Mouse (Mus musculus) telencephalon, adult 2 months (tissue): Measurements from ENCODE around the gene Fggy.

Source experiments
- DNase-seq: peaks from one replicate; pipeline ENCODE4 v3.0.0-alpha.2; 2011; ENCODE audit warnings: low read depth, low spot score

The Fggy gene

DNA sequence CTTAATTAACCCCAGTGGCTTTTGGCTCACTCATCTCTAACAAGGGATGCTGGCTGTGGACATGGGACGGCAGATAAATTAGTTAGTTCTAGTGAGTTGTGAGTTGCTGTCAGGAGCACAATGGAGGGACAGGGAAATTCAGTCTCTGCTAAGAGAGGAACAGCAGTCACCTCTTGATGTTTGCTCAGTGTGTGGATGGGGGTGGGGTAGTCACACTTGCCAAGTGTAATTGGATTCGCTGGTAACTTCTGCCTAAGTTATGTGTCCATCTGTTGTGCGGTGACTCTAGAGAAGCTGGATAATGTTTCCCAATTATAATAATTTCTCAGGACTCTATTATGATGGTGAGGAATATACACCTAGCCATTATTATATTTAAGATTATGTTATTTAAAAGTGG is 107.0 kb downstream of the Fggy start:
- no peak for DNase-seq

DNA sequence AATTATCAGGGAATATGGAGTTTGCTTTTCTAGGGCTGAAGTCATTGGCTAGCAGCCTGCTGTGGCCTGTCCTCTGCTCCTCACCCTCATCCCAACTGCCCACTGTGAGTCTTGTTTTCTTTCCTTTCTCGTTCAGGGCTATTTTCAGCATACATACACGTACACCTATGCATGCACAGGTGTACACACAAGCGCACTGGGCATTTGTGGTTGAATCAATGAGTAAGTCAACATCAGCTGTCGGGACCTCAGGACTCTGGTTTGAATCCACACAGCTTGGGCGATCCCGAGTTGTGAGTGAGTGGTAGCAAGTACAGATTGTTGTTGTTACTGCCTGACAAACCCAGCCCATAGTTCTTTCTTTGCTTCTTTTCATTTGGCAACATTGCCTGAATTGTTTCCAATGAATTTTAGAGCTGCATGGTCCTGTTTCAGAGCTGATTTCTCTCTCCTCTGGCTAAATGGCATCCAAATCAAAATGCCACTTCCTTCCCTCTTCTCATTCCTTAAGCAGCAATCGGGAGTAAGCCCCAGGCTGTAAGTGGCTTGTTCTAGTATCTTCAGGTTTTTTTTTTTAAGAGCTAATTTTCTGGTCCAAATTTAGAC is 109.1 kb downstream of the Fggy start:
- peak; percentile 43 for DNase-seq

DNA sequence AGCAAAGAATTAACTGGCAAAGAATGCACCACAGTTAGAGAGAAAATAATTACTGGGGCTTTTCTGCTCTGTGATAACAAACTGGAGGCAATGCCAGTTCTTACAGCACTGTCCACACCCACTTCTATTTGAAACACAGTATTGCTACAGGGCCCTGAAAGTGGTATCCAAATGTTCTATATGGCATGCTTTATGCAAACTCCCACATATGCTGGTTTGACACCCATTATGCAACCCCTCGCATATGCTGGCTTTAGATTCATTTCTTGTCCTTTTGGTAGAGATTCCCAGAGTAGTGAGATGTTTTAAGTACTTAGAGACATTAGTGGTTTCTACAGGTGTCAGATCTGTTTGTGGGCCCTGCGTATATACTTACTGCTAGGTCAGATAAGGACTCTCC is 109.6 kb downstream of the Fggy start:
- peak; percentile 67 for DNase-seq

DNA sequence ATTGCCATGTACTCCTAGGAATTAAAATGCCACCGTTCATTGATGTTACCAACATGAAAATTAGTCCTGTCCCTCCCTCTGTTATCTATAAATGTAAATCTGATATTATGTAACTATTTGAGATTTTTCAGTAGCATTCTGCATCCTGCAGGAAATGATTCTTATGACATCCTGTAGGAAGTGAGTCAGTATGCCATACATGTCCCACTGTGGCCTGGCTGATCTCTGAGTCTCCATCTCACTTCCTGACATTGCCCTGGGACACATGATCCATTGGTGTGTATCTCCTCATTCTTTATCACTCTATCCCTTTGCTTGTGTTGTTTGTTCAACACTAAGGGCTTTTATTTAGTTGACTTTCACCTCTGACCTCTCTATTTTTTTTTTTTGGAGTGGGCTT is 110.3 kb downstream of the Fggy start:
- DNase-seq = no peak

DNA sequence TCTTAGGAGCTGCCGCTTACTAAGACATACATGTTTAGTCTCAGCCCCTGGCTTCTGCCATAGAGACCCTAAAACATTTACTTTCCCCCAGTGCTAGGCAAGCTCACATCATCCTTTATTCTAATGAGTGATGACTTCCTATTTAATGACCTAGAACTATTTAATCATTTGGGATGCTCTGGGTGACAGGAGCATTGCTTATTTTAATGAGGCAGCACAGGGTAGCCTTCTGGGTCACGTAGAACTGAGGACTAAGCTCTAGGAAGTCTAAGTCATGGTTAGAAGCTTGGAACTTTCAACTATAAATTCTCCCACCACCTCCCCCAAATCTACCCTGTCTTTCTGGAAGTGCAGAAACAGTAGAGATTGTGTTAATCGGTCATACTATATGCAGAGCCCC is 111.2 kb downstream of the Fggy start:
- DNase-seq = no peak

DNA sequence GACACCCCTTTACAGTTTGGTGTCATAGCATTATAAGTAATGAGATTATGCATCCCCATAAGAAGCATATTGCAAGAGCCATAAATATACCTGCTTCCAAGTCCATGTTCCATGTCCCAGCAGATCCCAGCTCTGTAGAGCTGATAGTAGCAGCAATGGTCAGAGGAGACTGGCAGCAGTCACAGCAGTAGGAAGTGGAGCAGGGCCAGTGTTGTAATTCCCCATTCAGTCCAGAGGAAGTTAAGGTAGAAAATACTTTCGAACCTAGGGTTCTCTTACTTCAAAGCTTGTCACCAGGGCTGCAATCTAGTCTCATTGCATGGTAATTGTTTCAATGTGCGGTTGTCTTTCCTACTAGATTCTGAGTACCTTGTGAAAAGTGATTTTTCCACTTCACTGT is 112.0 kb downstream of the Fggy start:
- no peak for DNase-seq

DNA sequence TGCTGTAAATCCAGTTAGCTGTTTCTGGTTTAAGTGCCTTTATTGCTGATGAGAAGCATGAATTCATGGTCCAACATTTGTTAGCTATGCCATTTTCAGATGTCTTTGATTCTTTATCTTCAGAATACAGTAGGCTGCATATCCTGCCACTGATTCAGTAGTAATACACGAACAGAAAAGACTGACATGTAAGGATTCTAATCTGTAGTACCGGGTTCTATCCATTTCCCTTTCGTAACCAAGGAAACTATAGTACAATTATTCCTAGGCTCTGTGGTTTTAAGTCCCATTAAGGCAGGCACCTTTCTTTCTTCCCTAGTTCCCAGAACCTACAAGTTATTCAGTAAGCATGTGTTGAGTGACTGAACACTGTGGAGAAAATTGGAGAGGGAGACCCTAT is 113.3 kb downstream of the Fggy start:
- DNase-seq = no peak

DNA sequence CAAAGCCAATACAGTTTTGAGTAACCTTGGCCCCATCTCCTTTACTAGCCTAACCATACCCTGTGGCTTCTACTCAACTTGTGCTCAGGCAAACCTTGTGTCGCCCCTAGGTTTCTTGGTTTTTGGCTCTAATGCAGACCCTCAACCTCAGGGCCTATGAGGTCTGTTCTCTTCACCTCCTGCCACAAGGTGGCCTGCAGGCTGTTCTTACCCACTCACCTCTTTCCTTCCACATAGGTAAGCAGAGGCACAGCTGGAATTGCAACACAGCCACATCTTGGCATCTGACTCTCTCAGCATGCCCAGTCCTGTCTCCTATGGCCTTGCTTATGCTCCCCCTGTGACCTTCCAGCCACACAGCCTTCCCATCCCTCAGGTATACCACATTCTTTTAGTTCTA is 114.7 kb downstream of the Fggy start:
- no peak for DNase-seq

DNA sequence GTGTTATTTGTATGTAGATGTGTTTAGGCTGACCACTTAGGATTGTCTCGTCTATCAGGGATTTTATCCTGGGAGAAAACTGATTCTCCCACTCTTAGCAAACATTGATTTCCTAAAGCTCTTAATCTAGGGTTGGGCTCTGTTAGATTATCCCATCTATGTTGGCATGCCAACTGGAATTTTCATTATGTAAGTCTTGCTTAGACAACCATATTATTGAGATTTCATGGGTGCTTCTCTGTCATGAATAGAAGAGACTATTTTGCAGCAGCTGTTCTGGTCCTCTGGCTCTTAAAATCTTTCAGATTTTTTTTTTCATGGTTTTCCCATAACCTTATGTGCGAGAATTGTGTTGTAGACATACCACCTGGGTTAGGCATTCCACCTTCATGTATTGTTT is 119.1 kb downstream of the Fggy start:
- no peak for DNase-seq

DNA sequence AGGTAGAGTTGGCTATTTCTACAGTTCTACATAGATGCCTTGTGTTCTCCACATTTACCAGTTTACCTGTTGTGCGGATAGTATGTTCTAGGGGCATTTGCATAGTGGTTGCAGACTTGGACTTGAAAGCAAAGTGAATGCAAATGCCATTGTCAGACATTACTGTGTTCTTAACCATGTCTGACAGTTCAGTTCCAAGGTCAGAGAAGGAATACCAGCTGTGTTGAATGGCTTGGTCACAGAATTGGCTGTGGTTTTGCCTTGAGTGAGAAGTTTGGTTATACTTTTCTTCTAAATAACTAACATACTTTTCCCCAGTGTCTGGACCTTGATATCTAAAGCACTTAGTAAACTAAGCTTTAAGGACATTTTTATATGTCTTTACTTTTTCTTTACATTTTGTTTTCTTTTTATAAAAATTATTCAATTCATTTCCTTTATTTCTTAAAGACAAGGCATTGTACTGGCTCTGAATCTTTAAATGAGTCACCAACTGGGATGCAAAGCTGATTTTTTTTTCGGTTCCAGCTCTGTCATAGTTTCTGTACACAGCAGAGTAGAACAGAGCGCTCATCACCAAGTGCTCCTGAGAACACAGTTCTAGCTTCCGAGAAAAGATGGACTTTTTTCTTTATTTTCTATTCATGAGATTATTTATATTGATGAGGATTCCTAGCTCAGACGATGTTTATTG is 123.6 kb downstream of the Fggy start:
- DNase-seq = no peak

DNA sequence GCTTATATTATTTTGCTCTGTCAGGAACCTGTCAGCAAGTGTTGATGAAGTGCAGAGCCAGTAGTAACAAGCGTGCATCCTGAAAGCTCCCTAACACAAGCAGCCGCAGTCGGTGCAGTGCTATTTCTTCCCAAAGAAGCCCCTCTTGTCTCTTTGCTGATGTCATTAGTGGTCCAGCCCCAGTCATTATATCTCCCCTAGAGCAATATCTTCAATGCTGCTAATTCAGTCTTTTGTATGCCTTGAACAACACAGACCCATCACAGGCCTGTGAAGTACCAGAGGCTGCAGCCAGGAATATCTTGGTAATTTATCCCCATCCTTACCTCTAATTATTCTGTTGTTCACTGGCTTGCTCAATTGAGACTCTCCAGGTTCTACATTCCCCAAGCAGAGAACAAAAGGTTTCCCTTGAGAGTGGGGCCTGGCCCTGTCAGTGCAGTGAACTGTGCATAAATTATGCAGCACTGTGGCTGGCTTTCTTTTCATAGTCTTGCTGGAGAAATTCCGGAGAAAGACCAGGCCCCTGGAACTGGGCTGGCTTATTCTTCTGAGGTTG is 127.3 kb downstream of the Fggy start:
- DNase-seq = no peak

DNA sequence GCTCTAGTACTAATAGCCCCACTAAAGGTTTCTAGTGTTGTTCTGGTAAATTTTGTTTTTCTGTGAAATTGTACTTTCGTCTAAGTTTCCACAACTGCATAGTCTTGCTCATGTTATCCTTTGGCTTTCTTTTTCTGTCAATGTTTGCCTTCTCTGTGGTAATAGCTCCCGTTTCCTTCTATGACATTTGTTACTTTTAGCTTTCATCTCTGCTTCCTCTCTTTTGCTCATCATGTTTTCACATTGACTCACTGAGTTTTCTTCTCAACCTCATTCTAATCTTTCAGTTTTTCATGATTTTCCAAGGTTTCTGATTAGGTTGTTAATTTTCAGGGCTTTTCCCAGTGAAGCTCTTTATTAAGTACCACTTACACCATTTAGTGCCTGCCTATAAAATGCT is 129.5 kb downstream of the Fggy start:
- DNase-seq = no peak

DNA sequence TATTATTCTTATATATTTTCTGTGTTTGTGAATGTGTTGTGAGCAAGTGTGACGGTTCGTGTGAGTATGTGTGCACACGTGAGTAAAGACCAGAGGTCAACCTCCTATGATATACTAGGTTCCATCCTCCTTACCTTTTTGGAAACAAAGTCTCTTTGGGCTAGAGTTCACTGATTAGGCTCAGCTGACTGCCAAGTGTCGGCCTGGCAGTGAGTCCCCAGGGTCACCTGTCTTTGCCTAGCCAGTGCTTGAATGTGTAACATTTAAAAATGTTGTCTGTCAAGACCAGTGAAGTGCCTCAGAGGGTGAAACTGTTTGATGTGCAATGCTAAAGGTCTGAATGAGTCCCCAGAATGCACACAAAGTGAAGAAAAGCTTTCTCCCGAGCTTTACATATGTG is 130.0 kb downstream of the Fggy start:
- DNase-seq = no peak

DNA sequence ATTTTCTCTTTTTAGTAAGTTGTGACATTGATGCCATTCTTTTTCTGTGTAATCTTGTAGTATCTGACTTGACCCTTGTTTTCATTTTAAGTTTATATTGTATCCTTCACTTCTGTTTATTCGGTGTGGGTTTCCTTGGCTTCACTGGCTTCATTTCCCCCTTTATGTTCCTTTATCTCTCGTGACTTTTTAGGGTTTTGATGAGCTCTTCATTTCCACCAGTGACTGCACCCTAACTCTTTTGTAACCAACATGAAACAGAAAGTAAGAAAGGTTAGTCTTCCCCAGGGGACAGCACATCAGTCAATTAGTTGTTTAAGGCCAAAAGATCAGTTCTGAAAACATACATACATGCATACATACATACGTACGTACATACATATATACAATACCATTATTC is 130.9 kb downstream of the Fggy start:
- DNase-seq = no peak

DNA sequence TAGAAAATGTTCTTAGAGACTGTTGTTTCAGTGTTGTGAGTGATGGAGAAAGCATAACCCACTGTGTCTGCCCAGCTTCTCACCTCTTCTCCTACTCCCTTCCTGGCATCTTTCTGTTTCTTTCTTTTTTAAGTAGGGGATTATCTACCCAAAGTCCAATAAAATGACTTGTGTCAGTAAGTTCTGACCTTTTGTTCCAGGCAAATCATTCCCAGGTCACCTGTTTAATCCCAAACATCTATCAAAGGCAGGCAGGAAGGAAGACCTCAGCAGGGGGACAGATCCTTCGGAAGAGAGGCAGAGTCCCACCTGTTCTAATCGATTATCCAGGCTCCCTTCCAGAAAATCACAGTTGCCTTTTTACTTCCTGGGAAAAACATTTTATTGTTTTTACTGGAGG is 143.1 kb downstream of the Fggy start:
- no peak for DNase-seq

DNA sequence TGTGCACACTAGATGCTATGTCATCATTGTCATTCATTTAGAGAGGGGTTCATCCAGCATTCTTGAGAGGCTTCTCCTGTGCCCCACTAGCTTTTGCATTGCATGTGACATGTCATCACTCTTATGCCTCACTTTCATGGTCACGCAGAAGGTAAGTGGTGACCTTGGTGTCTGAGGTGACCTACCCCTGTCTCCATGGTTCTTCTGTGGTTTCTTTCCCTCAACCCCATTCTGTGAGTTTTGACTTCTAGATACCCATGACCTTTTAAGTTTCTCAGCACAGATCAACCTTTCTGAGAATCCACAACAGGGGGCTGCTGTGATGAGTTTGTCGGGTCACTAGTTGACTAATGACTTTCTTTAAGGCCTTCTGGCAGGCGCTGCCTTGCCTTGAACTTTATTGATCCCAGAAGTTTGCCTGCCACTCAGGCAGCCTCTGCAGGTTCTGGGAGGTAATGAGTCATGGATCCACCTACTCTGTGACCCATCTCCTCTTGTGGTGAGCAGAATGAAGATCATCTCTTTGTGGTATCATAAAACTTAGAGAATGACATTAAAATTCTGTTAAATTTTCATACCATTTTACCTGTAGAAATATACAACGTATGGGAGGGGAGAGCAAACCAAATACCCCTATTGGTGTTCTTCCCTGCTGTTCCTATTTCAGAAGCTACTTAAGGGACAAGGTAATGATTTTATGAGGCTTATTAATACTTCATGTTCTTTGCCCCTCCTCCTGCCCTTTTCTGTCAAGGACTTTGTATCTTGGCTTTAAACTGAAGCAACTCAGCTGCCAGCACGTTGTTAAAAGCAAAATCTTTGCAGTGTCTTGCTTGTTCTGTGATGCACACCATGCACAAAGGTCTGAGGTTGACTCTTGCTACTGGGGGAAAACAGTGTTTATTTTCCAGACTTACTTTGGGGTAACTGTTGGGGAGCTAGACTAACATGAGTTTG is 150.9 kb downstream of the Fggy start:
- DNase-seq = no peak

DNA sequence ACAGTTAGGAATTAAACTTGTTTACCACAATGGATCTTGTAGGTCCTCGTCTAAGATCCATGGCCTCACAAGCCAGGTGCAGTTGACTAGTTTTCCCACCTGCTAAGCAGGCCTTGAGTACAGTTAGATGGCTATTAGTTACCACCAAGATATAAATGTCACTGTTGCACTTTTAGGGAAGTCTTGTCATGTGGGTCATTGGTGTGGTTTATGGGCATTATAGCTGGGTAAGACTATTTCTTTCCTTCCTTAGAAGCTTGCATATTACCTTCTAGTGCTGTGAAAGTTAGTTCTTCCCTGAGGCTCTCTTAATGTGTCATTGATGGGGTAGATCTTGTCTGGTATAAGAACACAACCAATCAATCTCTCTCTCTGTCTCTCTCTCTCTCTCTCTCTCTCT is 152.4 kb downstream of the Fggy start:
- DNase-seq = no peak

DNA sequence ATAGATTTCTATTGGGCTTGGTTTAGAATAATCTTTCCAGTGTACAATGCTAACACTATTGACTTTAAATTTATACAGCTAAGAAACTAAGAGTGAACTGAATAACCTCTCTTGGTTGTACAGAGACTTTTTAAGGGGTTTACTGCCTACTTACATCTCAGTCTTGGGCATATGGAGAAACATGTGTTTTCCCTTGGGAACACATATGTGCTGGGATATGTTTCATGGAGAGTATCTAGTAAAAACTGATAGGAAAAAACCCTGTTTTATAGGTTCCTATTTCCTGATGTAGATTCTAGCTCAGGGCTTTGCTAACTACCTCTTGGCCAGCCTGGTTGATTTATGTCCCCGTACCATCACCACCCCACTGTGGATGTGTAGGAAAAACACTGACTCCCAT is 155.5 kb downstream of the Fggy start:
- no peak for DNase-seq

DNA sequence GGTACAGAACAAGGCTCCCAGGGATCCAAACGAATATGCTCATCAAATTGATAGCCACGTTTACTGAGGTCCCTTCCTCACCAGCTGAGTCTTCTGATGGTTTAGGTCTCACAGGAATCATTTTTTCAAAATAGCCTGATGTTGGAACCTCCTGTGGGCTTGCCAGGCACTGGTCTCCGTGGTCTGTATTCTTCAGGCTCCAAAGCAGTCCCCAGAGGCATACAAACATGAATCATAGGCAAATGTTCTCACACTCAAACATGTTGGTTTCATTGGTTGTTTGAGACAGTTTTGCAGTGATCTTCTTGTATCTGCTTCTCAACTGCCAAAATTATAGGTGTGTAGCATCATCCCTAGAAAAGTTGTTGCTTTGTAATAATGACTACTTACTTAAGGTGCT is 156.0 kb downstream of the Fggy start:
- no peak for DNase-seq

DNA sequence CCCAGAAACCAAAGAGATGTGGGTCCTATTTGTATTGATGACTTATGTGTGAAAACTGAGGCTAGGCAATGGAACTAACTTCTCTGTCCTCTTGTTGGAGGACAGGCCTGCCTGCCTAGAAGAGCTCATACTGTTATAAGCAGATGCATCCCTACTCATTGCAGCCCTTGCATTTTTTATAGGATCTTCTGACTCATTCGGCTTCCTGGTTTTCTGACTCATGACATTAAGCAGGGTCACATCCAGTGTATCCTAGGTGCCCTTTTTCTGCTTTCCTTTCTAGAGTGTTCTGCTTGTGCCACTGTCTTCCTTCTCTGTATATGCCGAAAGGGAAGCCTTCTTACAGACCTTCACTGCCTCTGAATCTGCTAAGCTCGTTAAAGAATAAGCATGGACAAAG is 158.8 kb downstream of the Fggy start:
- DNase-seq = no peak

DNA sequence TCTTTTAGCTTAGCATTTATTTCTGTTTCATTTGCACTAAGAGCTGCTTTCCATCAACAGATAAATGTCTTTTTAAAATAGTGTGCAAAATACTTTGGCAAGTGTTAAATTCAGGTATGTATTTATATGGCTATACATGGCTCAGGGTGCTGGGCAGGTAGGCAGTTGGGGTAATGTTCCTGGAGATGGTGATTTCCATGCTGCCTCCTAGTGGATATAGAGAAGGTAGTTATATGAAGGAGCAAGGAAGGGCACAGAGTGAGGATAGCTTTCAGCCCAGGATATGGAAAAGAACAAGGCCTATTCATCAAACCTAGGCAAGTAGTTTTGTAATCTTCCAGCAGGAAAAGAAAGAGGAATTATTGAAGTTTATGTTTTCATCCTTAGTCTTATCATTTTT is 166.3 kb downstream of the Fggy start:
- no peak for DNase-seq

DNA sequence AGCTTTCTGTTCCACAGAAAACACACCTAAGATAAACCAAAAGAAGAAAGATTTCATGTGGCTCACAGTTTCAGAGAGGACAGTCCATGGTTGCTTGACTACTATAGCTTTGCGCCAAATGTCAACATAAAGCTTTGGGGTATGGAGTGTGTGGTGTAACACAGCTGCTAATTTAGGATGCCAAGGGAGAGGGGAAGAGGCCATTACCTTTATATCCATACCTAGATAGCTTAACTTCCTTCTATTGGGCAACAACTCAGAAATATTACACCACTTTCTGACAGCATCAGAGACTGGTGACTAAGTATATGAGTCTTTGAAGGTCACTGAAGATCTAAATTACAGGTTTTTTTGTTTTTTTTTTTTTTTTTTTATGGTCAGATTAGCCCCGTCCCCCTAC is 169.1 kb downstream of the Fggy start:
- DNase-seq = no peak
